Mouse (Mus musculus): ENCODE results near the gene Ubc.

DNA sequence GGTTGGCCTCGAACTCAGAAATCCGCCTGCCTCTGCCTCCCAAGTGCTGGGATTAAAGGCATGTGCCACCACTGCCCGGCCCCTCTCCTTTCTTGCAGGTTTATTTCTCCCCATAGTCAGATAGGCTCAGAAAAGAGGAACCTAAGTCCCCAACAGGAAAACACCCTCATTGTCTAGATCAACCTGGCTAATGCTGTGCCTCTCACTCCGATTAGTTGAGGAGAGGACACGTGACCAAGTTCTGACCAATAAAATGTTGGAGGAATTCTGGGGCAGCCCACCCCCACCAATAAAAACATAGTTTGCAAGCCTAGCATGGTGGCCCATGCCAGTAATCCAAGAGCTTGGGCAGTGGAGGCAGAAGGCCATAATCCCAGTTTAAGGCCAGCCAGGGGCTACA lies 38.1 kb downstream of the Ubc start:
- TF ChIP-seq CTCF (IDR thresholded peaks at IDR 0.05; ENCODE audit: low read depth, low read length), result no peak
- TF ChIP-seq POLR2A (IDR thresholded peaks at IDR 0.05; ENCODE audit: extremely low read depth, insufficient read depth, low read length), result no peak

Data from liver, adult 2 months (tissue).